Mouse (Mus musculus) CH12.LX (cell line): ENCODE data around the gene Mmrn2. TPM values are rescaled to one million over a fixed set of nuclear protein-coding genes. Genes with fewer than 3 reads are reported as not detected.

Experiments
- DNase-seq: peaks from one replicate; pipeline ENCODE4 v3.0.0-alpha.2; 2013; ENCODE audit errors: extremely low read depth
- H3K27ac ChIP-seq: 2 replicates; pipeline ENCODE4 v1.5.1; 2012; ENCODE audit warnings: low read depth, mild to moderate bottlenecking, control low read depth, moderate library complexity; ENCODE audit not compliant: insufficient read depth
- H3K27me3 ChIP-seq: replicated peaks from 2 replicates; pipeline ENCODE3; 2012; ENCODE audit warnings: inconsistent platforms
- H3K36me3 ChIP-seq, 2 experiments: replicated peaks in 1 of 2; 2 replicates each; pipeline versions ENCODE3 to v1.6.1; 2012; ENCODE audit warnings: inconsistent platforms in 1 of 2, low read length in 1 of 2, mild to moderate bottlenecking in 1 of 2, mixed read lengths in 1 of 2, moderate library complexity in 1 of 2; ENCODE audit not compliant: control insufficient read depth in 1 of 2, insufficient read depth in 1 of 2
- H3K4me1 ChIP-seq, 2 experiments: 2 replicates each; pipeline ENCODE4 v1.6.1; 2012; ENCODE audit warnings: inconsistent platforms in 1 of 2, moderate library complexity in 1 of 2; ENCODE audit not compliant: insufficient read depth in 2 of 2, control insufficient read depth in 1 of 2
- H3K4me2 ChIP-seq: 2 replicates; pipeline ENCODE4 v1.6.1; 2012; ENCODE audit warnings: low read depth, mild to moderate bottlenecking, control low read depth; ENCODE audit not compliant: poor library complexity, insufficient read depth, severe bottlenecking
- H3K4me3 ChIP-seq, 3 experiments: fragments of 150-350 bp in 1 of 3; sonication (generic) in 1 of 3; replicated peaks in 1 of 3; 2 replicates each; pipeline versions ENCODE3 to v1.5.1; 2011 to 2012; ENCODE audit warnings: low read depth in 2 of 3, low read length in 2 of 3, mild to moderate bottlenecking in 2 of 3, moderate library complexity in 2 of 3, control low read depth in 1 of 3, improper control_type of control experiment in 1 of 3, inconsistent platforms in 1 of 3, mixed read lengths in 1 of 3; ENCODE audit not compliant: poor library complexity in 1 of 3
- H3K79me2 ChIP-seq: replicated peaks from 2 replicates; pipeline ENCODE4 v1.6.1; 2012; ENCODE audit warnings: mild to moderate bottlenecking, moderate library complexity; ENCODE audit not compliant: control insufficient read depth, poor library complexity, insufficient read depth, severe bottlenecking; ENCODE audit errors: extremely low read depth
- H3K9ac ChIP-seq: 2 replicates; pipeline ENCODE4 v1.6.1; 2012; ENCODE audit warnings: low read depth, mild to moderate bottlenecking, control low read depth, moderate library complexity; ENCODE audit not compliant: insufficient read depth
- H3K9me3 ChIP-seq: replicated peaks from 2 replicates; pipeline ENCODE3; 2012; ENCODE audit warnings: low read length, inconsistent platforms, mixed read lengths
- BHLHE40 ChIP-seq: IDR thresholded peaks from 2 replicates; pipeline ENCODE4 v1.6.1; 2011; ENCODE audit warnings: mild to moderate bottlenecking, low read depth, low read length, improper control_type of control experiment
- CHD2 ChIP-seq: IDR thresholded peaks from 2 replicates; pipeline ENCODE4 v1.6.1; 2011; ENCODE audit warnings: low read length, improper control_type of control experiment
- CTCF ChIP-seq, 2 experiments: IDR thresholded peaks in 1 of 2; conservative IDR thresholded peaks in 1 of 2; 2 replicates each; pipeline ENCODE4 v1.5.1; 2011 to 2012; ENCODE audit warnings: low read depth in 2 of 2, low read length in 2 of 2, improper control_type of control experiment in 1 of 2, inconsistent platforms in 1 of 2, mild to moderate bottlenecking in 1 of 2, moderate library complexity in 1 of 2
- HCFC1 ChIP-seq: IDR thresholded peaks from 2 replicates; pipeline ENCODE4 v1.6.1; 2012; ENCODE audit warnings: low read depth, mild to moderate bottlenecking, inconsistent platforms, low read length, improper control_type of control experiment
- KAT2A ChIP-seq: IDR thresholded peaks from 2 replicates; pipeline ENCODE4 v1.6.1; 2012; ENCODE audit warnings: low read length, improper control_type of control experiment, inconsistent platforms; ENCODE audit not compliant: insufficient replicate concordance
- MAFK ChIP-seq: IDR thresholded peaks from 2 replicates; pipeline ENCODE4 v1.6.1; 2011; ENCODE audit warnings: low read length, improper control_type of control experiment; ENCODE audit not compliant: insufficient replicate concordance
- MAX ChIP-seq: IDR thresholded peaks from 2 replicates; pipeline ENCODE4 v1.6.1; 2011; ENCODE audit warnings: low read length, improper control_type of control experiment
- MAZ ChIP-seq: IDR thresholded peaks from 2 replicates; pipeline ENCODE4 v1.6.1; 2012; ENCODE audit warnings: low read depth, mild to moderate bottlenecking, inconsistent platforms, low read length, improper control_type of control experiment, moderate library complexity
- MEF2A ChIP-seq: IDR thresholded peaks from 2 replicates; pipeline ENCODE4 v1.6.1; 2014; ENCODE audit warnings: low read depth, mild to moderate bottlenecking, inconsistent platforms, low read length, improper control_type of control experiment, borderline replicate concordance
- MXI1 ChIP-seq: IDR thresholded peaks from 2 replicates; pipeline ENCODE4 v1.6.1; 2011; ENCODE audit warnings: mild to moderate bottlenecking, low read depth, low read length, improper control_type of control experiment
- NELFE ChIP-seq: IDR thresholded peaks from 2 replicates; pipeline ENCODE4 v1.6.1; 2011; ENCODE audit warnings: low read depth, low read length, improper control_type of control experiment
- NRF1 ChIP-seq: IDR thresholded peaks from 2 replicates; pipeline ENCODE4 v1.6.1; 2014; ENCODE audit warnings: low read depth, mild to moderate bottlenecking, inconsistent platforms, low read length, improper control_type of control experiment, moderate library complexity
- POLR2A ChIP-seq: IDR thresholded peaks from 2 replicates; pipeline ENCODE4 v1.6.1; 2011; ENCODE audit warnings: low read depth, mild to moderate bottlenecking, improper control_type of control experiment, low read length
- POLR2AphosphoS2 ChIP-seq: IDR thresholded peaks from 2 replicates; pipeline ENCODE4 v1.6.1; 2011; ENCODE audit warnings: low read depth, low read length, improper control_type of control experiment
- RAD21 ChIP-seq: IDR thresholded peaks from 2 replicates; pipeline ENCODE4 v1.6.1; 2011; ENCODE audit warnings: low read depth, mild to moderate bottlenecking, low read length, improper control_type of control experiment, moderate library complexity
- RCOR1 ChIP-seq: conservative IDR thresholded peaks from 2 replicates; pipeline ENCODE4 v1.6.1; 2012; ENCODE audit warnings: low read depth, mild to moderate bottlenecking, inconsistent platforms, low read length, improper control_type of control experiment
- SMC3 ChIP-seq: IDR thresholded peaks from 2 replicates; pipeline ENCODE4 v1.6.1; 2011; ENCODE audit warnings: low read depth, low read length, improper control_type of control experiment
- TBP ChIP-seq: conservative IDR thresholded peaks from 2 replicates; pipeline ENCODE4 v1.6.1; 2011; ENCODE audit warnings: low read depth, low read length, improper control_type of control experiment
- UBTF ChIP-seq: IDR thresholded peaks from 2 replicates; pipeline ENCODE4 v1.6.1; 2012; ENCODE audit warnings: low read depth, mild to moderate bottlenecking, inconsistent platforms, low read length, improper control_type of control experiment, moderate library complexity
- USF2 ChIP-seq: conservative IDR thresholded peaks from 2 replicates; pipeline ENCODE4 v1.6.1; 2011; ENCODE audit warnings: low read depth, low read length, improper control_type of control experiment
- ZC3H11A ChIP-seq: IDR thresholded peaks from 2 replicates; pipeline ENCODE4 v1.6.1; 2012; ENCODE audit warnings: low read depth, mild to moderate bottlenecking, inconsistent platforms, low read length, improper control_type of control experiment
- ZKSCAN1 ChIP-seq: IDR thresholded peaks from 2 replicates; pipeline ENCODE4 v1.6.1; 2012; ENCODE audit warnings: low read depth, inconsistent platforms, low read length, improper control_type of control experiment, borderline replicate concordance
- dilution Hi-C: fragments of 300-500 bp; cut with MboI; formaldehyde crosslinking; loops from 2 replicates; pipeline ENCODE4 v1.14.3; 2020; ENCODE audit warnings: low sequenced_read_pairs; ENCODE audit not compliant: extremely low pct_unique_long_range_greater_than_20kb, extremely low pct_ligation_motif_present
- in situ Hi-C: fragments of 300-500 bp; cut with MboI; formaldehyde crosslinking; loops from 3 replicates; pipeline ENCODE4 v1.14.3; 2019; ENCODE audit warnings: low sequenced_read_pairs, low pct_ligation_motif_present, low pct_unique_long_range_greater_than_20kb, mixed read lengths
- polyA plus RNA-seq: library from polyadenylated mRNA; unstranded; fragments of >175 nt; gene quantifications from 2 replicates; pipeline ENCODE4 v1.2.1, GENCODE M21; 2012; ENCODE audit warnings: low read depth; ENCODE audit not compliant: insufficient read length
- total RNA-seq, 2 experiments: library from RNA; depleted of rRNA; stranded (reverse); fragments of 300-350 nt in 1 of 2; fragments of >200 nt in 1 of 2; gene quantifications; 2 replicates each; pipeline ENCODE4 v1.2.3; 2012 to 2014

The Mmrn2 gene
- total and polyA plus RNA-seq, 3 experiments, result 0.06 TPM; not detected in 2

GRCm38 (mm10) chr14:34448398-34448797 lies 73.1 kb downstream of the Mmrn2 start:
- in situ Hi-C loops (loop anchor here (10.0 to 25.0 kb wide), 2 partner anchors 46 to 314 kb away; no protein-coding TSS in a partner anchor), dilution Hi-C loops (no loop called here)
- H3K4me1 ChIP-seq, result peaks cover 2 to 26% of the 10 kb centered on the region in 2 experiments; a peak in 2 of 4 replicates
- peaks cover 3% of the 10 kb centered on the region for H3K79me2 ChIP-seq
- no peak overlapping the region for H3K4me2 ChIP-seq
- no peaks in the 10 kb centered on the region for H3K9me3 ChIP-seq
- H3K27me3 ChIP-seq, result no peaks in the 10 kb centered on the region
- TF ChIP-seq ZC3H11A, result no peak
- no peak for TF ChIP-seq MAFK
- TF ChIP-seq HCFC1, result no peak
- TF ChIP-seq KAT2A, result no peak
- no peak for TF ChIP-seq RAD21
- no peak for TF ChIP-seq TBP
- no peak for TF ChIP-seq BHLHE40
- no peak for TF ChIP-seq ZKSCAN1
- H3K4me3 ChIP-seq, result no peak overlapping the region
- no peak overlapping the region for H3K9ac ChIP-seq
- no peak for DNase-seq
- no peak overlapping the region for H3K27ac ChIP-seq
- H3K36me3 ChIP-seq, result peaks cover 10 to 49% of the 10 kb centered on the region in 2 experiments

- H3K4me1 ChIP-seq, result peaks cover 2 to 33% of the 10 kb centered on the region in 2 experiments; a peak in 2 of 4 replicates
- in situ Hi-C loops (loop anchor here (10.0 to 25.0 kb wide), 2 partner anchors 45 to 312 kb away; no protein-coding TSS in a partner anchor), dilution Hi-C loops (no loop called here)
- no peak overlapping the region for H3K4me3 ChIP-seq
- H3K4me2 ChIP-seq, result no peak overlapping the region
- DNase-seq, result no peak
- H3K9ac ChIP-seq, result no peak overlapping the region
- no peak for TF ChIP-seq SMC3
- TF ChIP-seq RCOR1, result no peak
- TF ChIP-seq MAX, result no peak
- no peak for TF ChIP-seq NRF1
- TF ChIP-seq RAD21, result no peak
- no peak for TF ChIP-seq CHD2
- no peak for TF ChIP-seq MAFK
- no peak for TF ChIP-seq TBP
- no peak for TF ChIP-seq UBTF
- no peak for TF ChIP-seq USF2
- TF ChIP-seq MEF2A, result no peak
- TF ChIP-seq MXI1, result no peak
- TF ChIP-seq POLR2A, result no peak
- no peak for TF ChIP-seq NELFE
- TF ChIP-seq CTCF (conservative IDR thresholded peaks at IDR 0.05 in 1 of 2, IDR thresholded peaks at IDR 0.05 in 1 of 2; ENCODE audit: low read depth in 2 of 2, low read length in 2 of 2), result no peak
- no peak for TF ChIP-seq POLR2AphosphoS2
- TF ChIP-seq MAZ, result no peak
- no peaks in the 10 kb centered on the region for H3K27me3 ChIP-seq
- peaks cover 8 to 45% of the 10 kb centered on the region in 2 experiments for H3K36me3 ChIP-seq
- H3K79me2 ChIP-seq, result peaks cover 3% of the 10 kb centered on the region
- H3K9me3 ChIP-seq, result no peaks in the 10 kb centered on the region
- H3K27ac ChIP-seq, result no peak overlapping the region
These were observed 74.5 kb downstream of the Mmrn2 start for GRCm38 (mm10) chr14:34449807-34450206.
